Mouse (Mus musculus): ENCODE data around the gene Ppp1r1a.

Ppp1r1a gene

GRCm38 (mm10) chr15:103514914-103515313 lies 22.9 kb downstream of the Ppp1r1a start:
- no peak for DNase-seq (ENCODE audit: low read depth, low spot score)

GRCm38 (mm10) chr15:103514119-103514518 lies 23.7 kb downstream of the Ppp1r1a start:
- peak; percentile 78 for DNase-seq (ENCODE audit: low read depth, low spot score)

GRCm38 (mm10) chr15:103513621-103514031 lies 24.2 kb downstream of the Ppp1r1a start:
- DNase-seq (ENCODE audit: low read depth, low spot score): no peak

DNA sequence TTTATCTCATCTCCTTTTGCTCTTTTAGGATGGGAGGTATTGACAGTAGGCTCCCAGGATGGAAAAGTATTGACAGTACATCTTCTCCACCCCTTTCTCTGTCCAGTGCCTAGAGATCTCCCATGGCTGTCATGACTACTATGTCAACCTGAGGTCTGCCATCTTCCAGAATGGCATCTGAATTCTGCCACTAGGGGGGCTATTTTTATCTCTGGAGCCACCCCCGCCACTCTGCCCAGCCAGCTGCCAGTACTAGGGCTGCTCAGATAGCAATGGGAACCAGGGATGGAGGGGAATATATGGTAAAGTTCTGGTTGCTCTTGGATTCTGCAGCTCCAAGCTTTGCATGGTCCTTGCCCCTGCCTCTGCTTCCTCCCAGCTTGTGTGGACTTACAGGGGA lies 26.2 kb downstream of the Ppp1r1a start:
- no peak for DNase-seq (ENCODE audit: low read depth, low spot score)

GRCm38 (mm10) chr15:103509317-103509716 lies 28.5 kb downstream of the Ppp1r1a start:
- no peak for DNase-seq (ENCODE audit: low read depth, low spot score)

GRCm38 (mm10) chr15:103503660-103504059 lies 34.1 kb downstream of the Ppp1r1a start:
- no peak for DNase-seq (ENCODE audit: low read depth, low spot score)

DNA sequence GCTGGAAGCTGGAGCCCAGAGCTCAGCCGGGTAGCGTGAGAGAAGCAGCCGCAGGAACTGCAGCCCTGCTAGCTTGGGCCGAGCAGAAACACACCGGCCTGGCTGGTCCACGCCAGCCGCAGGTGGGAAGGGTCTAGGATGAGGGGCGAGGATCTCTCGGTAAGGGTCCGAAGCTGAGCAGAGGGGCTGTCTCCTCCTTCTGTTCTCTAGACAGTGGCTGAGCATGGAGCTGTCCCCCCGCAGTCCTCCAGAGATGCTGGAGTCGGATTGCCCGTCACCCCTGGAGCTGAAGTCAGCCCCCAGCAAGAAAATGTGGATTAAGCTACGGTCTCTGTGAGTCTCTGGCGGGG lies 34.6 kb downstream of the Ppp1r1a start:
- no peak for DNase-seq (ENCODE audit: low read depth, low spot score)

DNA sequence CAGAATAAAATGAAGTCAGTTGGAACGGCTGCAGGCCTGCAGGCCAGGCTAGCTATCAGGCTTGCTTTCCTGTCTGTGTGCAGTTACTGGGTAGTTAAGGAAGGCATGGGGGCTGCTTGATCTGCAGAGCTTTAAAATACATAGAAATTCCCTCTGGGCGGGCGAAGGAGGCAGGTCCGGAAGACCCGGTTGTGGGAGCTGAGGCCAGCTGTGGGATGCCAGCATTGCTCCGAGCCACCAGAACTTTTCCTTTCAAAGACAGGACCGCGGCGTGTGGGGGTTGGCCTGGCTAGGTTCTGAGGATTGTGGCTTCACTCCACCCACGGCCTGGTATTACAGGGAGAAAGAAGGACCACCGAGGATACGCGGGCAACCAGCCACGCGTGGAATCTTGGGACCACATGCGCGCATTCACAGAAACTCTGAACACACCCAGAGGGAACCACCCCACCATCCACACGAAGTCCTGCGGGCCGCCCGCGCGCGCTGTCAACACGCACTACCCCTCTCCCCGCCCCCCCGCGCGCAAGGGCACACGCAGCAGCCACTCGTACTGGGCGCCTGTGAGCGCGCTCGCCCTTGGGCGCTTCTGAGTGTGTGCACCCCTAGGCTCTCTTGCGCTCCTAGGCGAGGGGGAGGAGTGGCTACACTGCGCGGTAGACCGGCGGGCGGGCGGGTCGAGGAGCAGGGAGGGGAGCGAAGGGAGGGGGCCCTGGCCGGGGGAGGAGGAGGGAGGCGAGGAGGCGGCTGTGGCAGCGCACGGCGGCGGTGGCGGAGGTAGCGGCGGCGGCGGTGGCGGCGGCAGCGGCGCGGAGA lies 35.2 kb downstream of the Ppp1r1a start, which contains the start of gene Pde1b:
Gene Pde1b, plus strand, starts transcription at position 600 of the 816 bp plus-strand sequence.
- DNase-seq (ENCODE audit: low read depth, low spot score): no peak

GRCm38 (mm10) chr15:103501186-103501585 lies 36.6 kb downstream of the Ppp1r1a start:
- no peak for DNase-seq (ENCODE audit: low read depth, low spot score)

GRCm38 (mm10) chr15:103500723-103501122 lies 37.1 kb downstream of the Ppp1r1a start:
- DNase-seq (ENCODE audit: low read depth, low spot score): no peak

- DNase-seq (ENCODE audit: low read depth, low spot score): no peak
Observed at GRCm38 (mm10) chr15:103498157-103498556, 39.6 kb downstream of the Ppp1r1a start.

- DNase-seq (ENCODE audit: low read depth, low spot score): no peak
Observed at GRCm38 (mm10) chr15:103496204-103497140, 41.3 kb downstream of the Ppp1r1a start.

DNA sequence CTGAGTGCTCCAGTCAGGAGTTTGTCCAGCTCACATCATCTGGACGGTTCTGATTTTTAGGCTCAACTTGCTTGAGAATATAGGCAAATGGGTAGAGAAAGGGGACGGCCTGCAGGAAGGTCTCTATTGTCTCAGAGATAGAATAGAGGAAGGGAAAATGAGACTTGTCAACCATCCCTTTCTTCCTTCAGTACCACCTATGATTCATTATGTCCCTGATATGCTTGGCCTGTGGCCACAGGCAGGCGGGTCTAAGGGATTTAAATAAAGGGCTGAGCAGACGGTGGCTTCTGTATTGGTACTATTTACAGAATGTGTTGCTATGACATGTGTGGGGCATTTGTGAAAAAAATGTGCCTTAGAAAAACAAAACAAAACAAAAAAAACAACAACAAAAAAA lies 49.5 kb downstream of the Ppp1r1a start:
- DNase-seq (ENCODE audit: low read depth, low spot score): no peak

- no peak for DNase-seq (ENCODE audit: low read depth, low spot score)
Observed at GRCm38 (mm10) chr15:103486658-103487057, 51.1 kb downstream of the Ppp1r1a start.

DNA sequence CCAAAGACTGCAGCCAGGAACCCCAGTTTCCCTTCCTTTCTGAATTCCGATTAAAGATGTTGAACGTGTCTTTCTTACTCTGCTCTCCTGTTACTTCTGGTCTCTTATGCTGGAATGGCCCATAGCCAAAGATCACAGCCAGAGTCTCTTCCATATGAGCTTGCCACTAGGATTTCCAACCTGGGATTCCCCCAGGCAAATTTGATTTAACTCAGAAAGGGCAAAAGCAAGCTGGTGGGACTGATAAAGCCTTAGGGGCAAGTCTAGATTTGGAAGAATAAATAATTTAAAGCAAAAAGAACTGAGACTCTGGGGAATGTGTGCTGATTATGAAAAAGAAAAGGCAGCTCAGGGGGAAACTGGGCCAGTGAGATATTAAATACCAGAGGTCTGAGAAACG lies 52.7 kb downstream of the Ppp1r1a start:
- DNase-seq (ENCODE audit: low read depth, low spot score): no peak

DNA sequence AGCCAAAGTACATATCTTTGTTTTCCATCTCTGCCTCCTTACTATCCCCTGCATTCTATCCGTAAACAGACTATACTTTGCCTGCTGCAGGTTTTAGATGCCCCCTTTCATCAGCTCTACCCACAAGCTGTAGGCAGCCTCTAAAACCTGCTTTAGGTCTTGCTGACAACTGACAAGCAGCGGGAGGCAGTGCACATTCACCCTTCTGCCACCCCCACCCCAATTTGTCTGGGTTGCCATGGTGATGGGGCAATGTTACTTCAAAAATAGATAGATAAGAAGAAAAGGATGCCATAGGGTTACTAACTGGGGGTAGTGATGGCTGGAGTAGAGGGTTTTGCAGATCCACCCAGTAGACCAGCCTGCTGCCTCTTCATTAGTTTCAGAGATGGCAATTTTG lies 53.3 kb downstream of the Ppp1r1a start:
- no peak for DNase-seq (ENCODE audit: low read depth, low spot score)

DNA sequence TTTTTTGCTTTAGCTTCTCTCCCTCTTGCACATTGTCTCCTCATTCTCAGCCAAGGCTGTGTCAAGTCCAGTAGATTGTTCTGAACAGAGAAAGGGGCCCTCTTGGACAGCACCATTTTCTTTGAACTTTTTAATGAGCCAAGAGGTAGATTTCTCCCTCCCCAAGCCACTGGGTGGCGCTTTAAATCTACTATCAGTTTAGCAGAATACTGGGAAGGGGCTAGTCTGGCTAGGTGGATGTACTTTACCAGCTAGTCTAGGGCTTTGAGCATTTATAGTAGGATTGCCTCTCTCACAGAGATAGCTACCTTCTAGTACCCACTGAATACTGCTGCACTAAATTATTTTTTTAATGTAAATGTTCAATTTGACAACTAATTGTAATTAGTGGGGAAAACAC lies 55.3 kb downstream of the Ppp1r1a start:
- DNase-seq (ENCODE audit: low read depth, low spot score): no peak
